Mouse (Mus musculus) thymus, adult 18-20 months (tissue): Measurements from ENCODE around the gene Krtap28-10.

Experiments used
- DNase-seq, 2 experiments: peaks; one replicate each; pipeline ENCODE4 v3.0.0; 2022; ENCODE audit warnings: mixed read lengths in 2 of 2

The Krtap28-10 gene

GRCm38 (mm10) chr1:83042380-83042779, at the start of gene Krtap28-10:
Gene Krtap28-10, minus strand, starts transcription at chr1:83042480.
- no peak for DNase-seq

DNA sequence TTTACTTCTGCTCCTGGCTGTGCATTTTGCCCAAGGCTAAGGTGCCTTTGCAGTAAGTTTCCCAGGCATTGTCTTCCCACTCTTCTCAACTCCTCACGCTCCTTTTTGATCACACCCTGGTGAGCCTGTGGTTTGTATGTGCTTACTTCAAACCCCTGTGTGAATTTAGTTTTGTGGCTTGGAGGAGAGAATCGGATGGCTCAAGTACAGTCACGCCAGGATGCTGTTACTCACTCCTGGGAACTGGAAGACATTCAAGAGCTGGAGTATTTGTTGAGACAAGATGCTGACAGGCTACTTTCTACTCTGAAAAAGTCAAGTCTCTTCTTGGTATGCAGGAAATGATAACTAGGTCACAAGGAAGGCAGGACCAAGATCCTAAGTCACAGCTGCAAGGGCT, 49.0 kb upstream of the Krtap28-10 start:
- DNase-seq: no peak

GRCm38 (mm10) chr1:83084790-83085189, 42.5 kb upstream of the Krtap28-10 start:
- DNase-seq: no peak

DNA sequence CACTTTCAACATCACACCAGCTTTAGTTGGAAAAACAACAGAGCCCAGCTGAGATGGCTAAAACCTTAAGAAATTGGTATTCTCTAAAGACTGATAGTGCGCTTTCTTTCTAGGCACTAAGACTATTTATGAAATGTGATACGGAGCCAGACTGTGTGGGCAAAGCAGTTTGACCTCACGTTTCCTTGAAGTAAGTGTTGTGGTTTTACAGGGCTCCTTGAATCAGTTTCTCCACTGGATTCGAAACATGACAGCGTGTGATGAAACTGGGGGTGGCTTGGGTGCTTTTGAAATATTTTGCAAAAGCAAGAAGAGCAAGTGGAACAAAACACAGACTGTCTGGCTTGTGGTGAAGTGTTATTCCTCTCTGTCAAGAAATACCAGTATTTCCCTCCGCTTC, 34.7 kb upstream of the Krtap28-10 start:
- DNase-seq: no peak

DNA sequence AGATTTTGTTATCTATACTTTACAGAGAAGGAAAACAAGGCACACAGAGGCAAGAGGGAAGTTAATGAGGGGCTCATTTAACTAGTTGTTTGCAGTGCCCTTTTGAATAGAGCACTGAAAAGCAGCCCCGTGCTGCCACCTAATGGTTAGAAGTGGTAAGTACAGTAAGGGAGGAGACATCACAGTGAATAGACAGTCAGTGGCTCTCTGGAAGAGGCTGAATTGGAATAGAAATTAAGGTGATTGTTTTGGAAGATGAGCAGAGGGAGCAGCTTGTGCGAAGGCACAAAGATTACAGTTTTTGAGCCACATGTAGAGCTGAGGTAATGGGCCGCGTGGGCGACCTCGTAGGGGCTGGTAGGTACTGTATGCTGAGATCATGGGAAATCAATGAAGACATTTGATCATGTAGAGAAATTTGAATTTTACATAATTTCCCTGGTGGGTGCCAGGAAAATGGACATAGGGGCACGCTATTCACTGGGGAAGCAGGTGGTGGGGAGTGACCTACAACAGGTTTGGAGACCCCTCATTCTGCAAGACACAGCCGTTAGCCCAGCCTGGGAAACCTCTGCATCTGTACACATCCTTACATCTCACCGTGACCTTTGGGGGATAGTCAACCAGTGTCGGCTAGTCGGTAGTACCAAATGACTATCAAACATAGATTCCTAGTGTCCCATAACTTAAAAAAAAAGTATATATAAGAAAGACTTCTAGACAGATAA, 34.1 kb upstream of the Krtap28-10 start:
- no peak for DNase-seq

DNA sequence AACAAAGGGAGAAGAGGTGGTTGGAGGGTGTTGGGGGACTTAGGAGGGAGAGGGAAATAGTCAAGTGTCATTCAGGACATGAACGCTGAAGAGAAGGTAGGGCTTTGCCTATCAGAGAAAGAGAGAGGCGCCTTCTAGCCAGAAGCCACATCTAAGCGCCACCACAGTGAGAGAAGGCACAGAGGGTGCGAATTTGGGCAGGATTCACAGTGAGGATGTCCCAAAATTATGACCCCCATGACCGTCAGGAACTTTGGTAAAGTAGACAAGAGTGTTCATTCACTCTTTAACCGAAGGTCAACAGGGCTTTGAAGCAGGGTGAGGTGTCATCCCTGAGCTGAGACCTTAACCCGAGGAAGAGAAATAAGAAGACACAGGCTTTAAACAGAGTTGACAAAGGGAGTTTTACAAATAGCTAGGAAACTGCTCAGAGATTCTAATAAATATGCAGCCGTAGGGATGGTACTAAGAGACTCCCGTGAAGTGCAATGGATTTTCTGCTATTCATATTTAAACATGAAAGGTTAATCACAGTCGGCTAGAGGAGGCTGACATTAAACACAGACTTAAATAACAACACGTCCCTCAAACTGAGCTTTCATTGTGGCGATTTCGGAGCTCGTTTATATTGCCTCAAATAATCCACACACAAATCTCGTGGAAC, 33.4 kb upstream of the Krtap28-10 start:
- no peak for DNase-seq

DNA sequence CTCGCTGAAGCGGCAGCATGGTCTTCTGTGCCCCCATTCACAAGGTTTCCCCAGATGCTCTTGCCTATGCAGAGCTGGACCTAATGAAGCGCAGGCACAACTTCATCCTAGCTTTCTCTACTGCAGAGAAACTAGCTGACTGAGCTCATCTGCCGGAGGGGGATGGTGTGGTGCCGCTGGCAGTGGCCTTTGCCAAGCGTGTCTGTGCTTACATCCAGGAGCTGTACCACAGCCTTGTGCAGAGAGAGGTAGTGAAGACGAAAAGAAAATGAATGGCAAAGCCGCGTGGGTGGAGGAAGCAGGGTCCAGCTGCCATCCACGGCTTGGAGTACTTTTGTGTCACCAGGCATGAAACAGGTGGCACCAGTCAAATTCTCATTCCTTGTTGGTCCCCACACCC, 24.9 kb upstream of the Krtap28-10 start:
- DNase-seq: no peak

DNA sequence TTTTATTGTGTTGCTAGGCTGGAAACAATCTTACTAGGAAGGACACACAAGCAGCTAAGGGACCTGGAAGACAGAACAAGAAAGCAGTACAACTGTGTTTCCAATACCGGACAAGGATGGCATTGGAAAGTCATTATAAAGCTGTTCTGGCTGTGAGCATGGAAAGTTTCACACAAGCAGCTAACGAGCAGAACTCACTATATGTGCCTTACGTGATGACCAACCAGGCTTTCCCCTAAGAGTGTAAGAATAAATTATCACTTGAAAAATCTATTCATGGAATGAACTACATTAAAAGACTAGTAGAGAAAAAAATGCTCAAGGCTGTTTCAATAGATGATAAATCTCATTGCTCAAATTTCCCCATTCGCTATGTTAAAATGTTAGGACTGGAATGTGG, 24.3 kb upstream of the Krtap28-10 start:
- DNase-seq: no peak

DNA sequence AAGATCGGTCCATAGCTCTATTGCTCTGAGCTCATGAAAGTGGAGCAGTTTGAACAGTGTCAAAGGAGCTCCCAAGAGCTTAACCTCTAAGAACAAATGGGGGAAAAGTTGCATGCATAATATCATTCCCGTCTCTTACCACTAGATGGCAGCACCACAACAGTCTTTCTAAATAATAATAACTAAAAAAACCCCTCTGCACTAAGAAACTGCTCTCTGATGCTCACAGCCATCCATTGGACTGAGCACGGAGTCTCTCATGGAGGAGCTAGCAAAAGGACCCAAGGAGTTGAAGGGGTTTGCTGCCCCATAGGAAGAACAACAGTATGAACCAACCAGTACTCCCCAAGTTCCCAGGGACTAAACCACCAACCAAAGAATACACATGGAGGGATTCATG, 22.6 kb upstream of the Krtap28-10 start:
- no peak for DNase-seq

DNA sequence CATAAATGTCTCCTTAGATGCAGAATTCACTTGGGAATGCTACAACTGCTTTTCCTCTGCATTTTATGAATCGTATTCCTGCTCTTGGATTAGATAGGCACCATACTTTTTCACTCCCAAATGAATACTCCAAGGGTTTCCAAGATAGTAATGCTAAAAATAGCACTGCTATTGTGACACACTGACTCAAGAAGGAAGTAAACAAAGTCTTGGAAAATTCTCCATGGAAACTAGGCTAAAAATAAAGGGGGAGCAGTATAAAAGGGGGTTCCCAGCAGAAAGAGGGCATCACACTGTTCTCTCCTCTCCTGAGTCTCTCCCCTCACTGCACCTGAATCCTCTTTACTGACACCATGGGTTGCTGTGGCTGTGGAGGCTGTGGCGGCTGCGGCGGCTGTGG, 18.4 kb upstream of the Krtap28-10 start, which contains the start of gene Krtap28-13:
Gene Krtap28-13, plus strand, starts transcription at position 288 of the 400 bp plus-strand sequence.
- DNase-seq: no peak

- no peak for DNase-seq
These were observed 17.0 kb upstream of the Krtap28-10 start, which contains the start of gene A030005K14Rik for GRCm38 (mm10) chr1:83059278-83059677. Gene A030005K14Rik, minus strand, starts transcription at chr1:83059378.

GRCm38 (mm10) chr1:83058481-83058880, 16.2 kb upstream of the Krtap28-10 start:
- no peak for DNase-seq

GRCm38 (mm10) chr1:83044882-83045427, 2.7 kb upstream of the Krtap28-10 start, which contains the start of gene Gm47969:
Gene Gm47969, plus strand, starts transcription at chr1:83044932.
- no peak for DNase-seq

- no peak for DNase-seq
These were observed 3.2 kb downstream of the Krtap28-10 start for GRCm38 (mm10) chr1:83039080-83039479.

DNA sequence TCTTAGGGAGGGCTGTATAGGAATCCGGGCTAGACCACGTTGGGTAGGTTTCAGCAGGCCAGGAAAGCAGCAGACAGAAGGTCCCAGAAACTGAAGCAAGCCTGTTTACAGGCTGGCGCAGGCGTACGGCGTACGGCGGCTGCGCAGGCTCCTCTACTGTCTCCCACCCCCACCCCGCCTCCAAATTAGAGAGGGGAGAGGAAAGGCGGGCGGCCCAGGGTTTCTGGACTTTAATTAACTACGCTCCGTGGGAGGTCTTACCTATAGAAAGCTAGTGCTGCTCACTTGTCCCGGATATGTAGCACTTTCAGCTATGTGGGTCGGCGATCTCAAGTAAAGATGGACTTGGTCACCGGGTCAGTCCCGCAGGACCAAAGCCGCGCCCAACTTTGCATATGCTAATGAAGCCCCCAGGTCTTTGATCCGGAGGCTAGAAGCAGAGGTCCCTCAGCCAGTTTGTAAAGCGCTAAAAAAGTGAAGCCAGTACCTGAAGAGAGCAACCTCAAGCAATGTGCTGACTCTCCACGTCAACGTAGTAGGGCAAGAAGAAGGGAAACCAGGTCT, 4.1 kb downstream of the Krtap28-10 start, which contains the start of gene Slc19a3:
Gene Slc19a3, minus strand, starts transcription at position 340 of the 564 bp plus-strand sequence.
- no peak for DNase-seq

DNA sequence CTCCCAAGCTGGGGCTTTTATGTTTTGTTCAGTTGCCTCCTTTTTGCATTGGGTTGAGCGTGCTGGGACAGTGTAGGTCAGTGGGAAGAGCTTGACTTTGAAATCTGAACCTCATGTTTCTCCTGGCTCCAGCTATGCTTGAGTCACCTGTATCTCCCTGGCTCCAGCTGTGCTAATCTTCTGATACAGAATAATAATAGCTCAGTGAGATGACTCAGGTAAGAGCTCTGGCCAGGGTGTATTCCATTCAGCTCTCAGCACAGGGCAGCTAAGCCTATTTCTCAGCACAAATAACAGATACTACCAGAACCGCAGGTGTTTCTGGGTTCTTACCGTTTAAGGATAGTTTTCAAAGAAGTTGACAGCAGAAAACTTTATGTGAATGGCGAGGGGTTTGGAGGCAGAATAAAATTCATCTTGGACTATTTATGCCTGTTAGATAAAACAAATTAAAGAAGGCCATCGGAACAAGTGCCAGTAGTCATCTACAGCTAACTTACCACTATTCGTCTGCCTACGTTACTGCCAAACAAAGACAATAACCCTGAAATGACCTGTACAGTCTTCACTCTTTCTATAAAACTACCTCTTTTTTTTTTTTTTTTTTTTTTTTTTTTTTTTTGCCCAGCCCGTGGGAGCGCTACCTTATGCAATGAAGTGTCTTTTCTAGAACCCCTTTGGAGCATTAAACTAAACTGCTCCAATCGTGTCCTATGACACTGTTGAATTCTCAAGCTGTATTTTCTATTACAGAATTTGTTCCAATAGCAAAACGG, 5.2 kb downstream of the Krtap28-10 start:
- no peak for DNase-seq

DNA sequence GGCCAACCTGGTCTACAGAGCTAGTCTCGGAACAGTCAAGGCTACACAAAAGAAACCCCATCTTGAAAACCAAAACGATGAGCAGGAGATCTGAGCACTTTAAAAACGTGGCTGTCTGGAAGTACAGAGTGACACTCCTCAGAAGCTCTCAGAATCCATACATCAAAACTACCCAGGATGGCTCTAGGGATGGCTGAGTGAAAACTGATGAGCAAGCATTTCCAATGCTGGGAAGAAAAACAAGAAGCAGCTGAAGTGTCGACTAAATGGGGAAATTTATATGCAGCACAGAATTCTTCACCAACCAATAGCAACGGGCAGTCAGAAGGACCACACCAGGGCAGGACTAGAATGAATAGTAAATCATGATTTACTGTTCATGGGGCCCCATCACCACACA, 7.8 kb downstream of the Krtap28-10 start:
- DNase-seq: no peak

GRCm38 (mm10) chr1:83032508-83032907, 9.8 kb downstream of the Krtap28-10 start:
- no peak for DNase-seq

GRCm38 (mm10) chr1:83031950-83032349, 10.3 kb downstream of the Krtap28-10 start:
- DNase-seq: no peak

DNA sequence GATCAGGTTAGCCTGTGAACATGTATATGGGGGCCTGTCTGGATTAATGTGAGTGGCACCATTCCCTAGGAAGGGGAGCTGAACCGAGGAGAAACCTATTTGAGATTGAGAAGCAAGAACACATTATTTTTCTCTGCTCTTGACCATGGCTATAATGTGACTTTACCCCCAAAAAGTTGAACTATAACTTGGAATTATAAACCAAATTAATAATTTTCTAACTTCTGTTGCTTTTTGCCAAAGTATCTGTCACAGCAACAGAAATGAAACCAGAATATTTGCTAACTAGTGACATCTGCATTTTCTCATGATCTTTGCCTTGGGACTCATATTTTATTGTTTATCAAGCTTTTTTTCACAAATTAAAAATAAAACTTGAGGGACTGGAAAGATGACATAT, 25.7 kb downstream of the Krtap28-10 start:
- DNase-seq: no peak

DNA sequence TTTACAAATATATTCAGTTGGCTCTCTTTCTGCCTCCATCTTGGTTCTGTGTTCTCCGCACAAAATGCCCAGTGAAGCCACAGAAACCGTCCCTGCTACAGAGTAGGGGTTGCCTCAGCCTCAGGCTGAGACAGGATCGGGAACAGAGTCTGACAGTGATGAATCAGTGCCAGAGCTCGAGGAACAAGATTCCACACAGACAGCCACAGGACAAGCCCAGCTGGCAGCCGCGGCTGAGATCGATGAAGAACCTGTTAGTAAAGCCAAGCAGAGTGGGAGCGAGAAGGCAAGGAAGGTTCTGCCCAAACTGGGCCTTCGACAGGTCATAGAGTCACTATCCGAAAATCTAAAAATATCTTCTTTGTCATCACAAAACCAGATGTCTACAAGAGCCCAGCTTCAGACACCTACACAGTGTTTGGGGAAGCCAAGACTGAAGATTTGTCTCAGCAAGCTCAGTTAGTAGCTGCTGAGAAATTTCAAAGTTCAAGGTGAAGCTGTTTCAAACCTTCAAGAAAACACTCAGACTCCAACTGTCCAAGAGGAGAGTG, 26.9 kb downstream of the Krtap28-10 start:
- no peak for DNase-seq

- DNase-seq: no peak
These were observed 27.8 kb downstream of the Krtap28-10 start for GRCm38 (mm10) chr1:83014477-83014876.
